Mouse (Mus musculus): ENCODE data around the gene Lgr4.

The Lgr4 gene

DNA sequence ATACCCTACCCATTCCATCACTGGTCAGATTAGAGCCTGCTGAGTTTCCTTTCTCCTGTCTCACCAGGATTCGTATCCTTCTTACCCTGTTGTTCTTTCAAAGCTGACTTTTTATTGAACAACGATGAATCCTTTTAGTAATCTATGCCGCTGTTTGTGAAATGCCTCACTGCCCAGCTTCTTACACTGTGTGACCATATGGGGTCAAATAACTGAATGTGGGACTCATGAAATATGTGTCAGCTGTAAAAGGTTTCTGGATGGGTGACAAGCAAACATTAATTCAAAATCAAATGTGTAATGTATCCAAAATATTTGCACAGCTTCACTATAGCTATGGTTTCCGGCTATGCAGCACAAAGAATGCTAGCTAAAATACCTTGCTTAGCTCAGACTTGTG is 28.1 kb downstream of the Lgr4 start:
- intact Hi-C loops (cut with DNase I): no loop called here

DNA sequence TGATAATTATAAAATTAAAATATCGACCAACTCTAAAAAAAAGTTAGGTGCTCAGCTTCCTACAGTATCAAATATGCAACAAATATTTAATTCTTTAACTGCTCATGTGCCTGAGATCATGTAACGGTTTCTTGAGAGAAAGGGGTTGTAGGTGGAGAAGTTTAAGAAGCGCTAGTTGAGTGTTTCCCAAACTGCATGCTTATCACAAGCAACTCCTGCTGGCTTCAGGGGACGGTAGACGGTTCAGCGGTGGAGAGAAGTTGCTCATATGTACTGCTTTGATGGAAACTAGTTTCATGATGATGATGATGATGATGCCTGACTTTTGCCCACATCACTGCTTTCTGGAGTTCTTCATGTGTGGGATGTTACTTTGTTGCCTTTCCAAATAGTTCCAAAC is 29.0 kb downstream of the Lgr4 start:
- intact Hi-C loops (cut with DNase I): no loop called here

DNA sequence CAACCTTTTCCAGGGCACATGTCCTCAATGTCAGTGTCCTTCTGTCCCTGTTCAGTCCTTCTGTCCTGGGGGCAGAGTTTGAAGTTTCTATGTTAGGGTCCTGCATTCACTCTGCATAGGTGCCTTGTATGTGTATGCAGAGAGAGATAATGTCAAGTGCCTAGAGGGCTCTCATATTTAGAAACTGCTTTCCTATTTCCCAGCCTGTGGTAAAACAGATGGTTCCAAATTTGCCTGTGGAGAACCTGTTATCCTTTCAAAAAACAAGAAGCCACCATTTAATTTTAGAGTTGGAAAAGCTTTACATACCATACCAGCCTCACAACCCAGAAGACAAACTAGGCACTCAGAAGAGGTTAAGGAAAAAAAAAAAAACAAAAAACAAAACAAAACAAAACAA is 32.1 kb downstream of the Lgr4 start:
- intact Hi-C loops (cut with DNase I): no loop called here

DNA sequence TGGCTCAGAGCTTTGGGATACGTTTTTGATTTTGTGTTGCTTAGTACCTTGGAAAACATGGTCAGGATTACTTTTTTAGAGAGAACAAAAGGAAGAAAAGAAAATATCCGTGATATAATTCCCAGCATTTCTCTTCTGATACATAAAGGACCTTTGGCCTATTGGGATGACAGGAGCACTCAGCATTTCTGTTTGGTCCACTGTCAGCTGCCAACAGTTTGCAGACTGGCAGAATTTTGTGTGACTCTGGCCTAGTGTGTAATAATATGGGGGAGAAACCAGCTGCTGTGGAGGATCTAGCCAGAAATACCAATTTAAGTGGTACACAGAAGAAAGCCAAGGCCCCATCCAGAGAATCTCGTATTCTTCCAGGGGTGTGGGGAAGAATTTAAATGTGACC is 32.9 kb downstream of the Lgr4 start:
- intact Hi-C loops (cut with DNase I): no loop called here

DNA sequence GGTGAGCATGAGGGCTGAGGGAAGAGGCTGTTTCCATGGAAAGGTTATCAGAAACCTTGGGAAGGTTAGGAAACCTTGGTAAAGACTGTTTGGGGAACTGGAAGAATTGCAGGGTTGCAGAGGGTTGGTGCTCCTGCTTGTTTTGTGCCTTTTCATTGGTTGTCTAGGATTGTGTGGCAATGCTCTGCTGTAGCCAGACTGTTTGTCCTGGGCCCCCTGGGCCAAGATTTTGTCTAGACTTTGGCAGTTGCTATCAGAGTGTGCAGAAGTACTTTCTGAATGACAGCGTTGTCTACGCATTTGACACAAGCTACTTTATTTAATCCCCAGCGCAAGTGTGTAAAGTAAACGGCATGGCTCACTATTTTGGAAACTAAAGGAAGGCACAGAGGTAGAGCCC is 33.6 kb downstream of the Lgr4 start:
- intact Hi-C loops (cut with DNase I): no loop called here

DNA sequence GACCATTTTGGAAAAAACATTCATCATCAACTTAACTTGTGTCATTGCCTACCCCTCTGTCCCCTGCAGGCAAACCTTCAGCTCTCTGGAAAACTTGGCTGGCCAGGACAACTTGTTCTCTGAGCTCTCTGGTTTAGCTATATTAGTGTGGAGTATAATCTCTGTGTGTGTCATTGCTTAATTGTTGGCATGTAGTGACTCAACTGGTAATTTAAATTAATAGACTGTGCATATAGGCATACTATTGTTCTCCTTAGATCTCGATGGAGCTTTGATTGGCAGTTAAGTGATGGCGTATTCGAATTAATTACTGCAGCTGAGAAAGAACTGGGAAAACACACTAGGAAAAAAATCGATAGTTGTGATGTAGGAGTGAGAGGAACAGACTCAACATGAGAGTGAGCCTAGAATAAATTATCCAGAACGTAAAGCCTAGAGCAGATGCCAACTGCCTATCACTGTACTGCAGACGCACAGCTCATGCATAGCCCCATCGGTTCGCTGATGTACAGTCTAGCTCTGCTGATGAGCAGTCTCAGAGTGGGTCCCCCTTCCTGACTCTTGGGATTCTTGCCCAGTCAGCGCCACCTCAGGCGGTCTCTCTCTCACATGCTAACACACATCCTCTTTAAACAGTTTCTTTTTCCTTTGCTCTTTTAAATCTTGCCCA is 35.7 kb downstream of the Lgr4 start:
- intact Hi-C loops (cut with DNase I): no loop called here

DNA sequence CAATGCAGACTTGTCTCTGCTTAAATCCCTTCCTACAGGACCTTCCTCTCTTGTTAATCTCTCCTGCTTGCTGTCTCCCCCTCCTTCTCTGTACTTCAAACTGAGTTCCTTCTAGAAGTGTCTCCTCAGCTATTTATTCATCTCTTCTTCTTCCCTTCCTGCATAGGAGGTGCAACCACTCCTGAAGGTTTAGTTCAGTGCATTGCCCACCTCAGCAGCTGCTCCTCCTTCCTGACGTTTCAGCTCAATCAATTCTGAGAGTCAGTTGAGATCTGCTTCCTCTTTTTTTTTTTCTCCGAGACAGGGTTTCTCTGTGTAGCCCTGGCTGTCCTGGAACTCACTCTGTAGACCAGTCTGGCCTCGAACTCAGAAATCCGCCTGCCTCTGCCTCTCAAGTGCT is 36.4 kb downstream of the Lgr4 start:
- intact Hi-C loops (cut with DNase I): no loop called here

DNA sequence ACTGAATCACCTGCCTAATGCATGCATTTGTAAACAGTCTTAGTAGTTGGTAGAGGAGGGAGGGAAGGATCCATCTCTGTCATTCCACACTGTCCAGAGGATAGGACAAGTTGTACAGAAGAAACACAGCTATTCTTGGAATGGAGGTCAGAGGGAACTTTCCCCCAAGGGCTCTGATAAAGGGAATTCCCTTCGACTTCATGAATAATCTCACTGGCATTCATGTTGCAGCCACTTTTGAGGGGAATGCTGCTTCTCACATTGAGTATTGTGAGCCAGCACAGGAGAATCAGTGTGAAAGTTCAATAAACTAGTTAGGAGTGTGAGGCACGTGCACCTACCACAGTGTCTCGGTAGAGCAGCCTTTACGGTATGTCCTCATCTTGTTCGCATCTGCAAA is 37.6 kb downstream of the Lgr4 start:
- intact Hi-C loops (cut with DNase I): loop anchor here (5.0 kb wide), 1 partner anchor 33 kb away; no protein-coding TSS in a partner anchor

DNA sequence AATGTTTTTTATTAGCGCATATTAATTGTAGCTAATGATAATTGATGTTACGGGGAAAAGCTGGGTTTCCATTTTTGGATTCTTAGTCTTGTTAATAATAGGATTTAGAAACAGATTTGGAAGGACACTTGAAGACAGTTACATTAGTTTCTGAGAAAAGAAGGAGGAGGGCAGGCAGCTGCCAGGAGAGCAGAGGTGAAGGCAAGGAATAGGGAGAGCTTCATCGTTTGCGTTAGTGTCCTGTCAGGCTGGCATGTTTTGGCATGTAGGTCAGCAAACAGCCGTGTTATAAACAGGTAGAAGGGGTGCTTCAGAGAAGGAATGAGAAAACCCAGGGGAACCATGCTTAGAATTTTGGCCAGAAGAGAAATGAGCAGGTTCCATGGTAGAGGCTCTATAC is 38.5 kb downstream of the Lgr4 start:
- intact Hi-C loops (cut with DNase I): loop anchor here (5.0 kb wide), 1 partner anchor 34 kb away; no protein-coding TSS in a partner anchor

DNA sequence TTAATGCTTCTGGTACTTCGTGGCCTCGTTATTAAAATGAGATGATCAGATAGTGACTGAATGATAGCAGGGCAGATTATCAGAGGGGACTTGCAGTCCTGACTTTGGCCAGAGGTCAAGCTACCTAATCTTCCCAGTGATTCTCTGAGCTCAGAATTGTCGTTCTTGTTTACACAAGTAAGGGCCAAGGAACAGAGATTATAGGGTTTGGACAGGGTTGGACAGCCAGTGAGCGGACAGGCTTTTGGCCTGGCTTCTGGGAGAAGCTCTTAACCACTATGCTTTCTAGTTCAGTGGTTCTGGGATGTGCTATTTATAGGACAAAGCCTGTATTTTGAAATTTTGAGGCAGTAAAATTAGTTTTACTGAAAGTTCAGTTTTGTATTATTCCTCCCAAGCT is 39.3 kb downstream of the Lgr4 start:
- intact Hi-C loops (cut with DNase I): loop anchor here (5.0 kb wide), 1 partner anchor 34 kb away; no protein-coding TSS in a partner anchor

DNA sequence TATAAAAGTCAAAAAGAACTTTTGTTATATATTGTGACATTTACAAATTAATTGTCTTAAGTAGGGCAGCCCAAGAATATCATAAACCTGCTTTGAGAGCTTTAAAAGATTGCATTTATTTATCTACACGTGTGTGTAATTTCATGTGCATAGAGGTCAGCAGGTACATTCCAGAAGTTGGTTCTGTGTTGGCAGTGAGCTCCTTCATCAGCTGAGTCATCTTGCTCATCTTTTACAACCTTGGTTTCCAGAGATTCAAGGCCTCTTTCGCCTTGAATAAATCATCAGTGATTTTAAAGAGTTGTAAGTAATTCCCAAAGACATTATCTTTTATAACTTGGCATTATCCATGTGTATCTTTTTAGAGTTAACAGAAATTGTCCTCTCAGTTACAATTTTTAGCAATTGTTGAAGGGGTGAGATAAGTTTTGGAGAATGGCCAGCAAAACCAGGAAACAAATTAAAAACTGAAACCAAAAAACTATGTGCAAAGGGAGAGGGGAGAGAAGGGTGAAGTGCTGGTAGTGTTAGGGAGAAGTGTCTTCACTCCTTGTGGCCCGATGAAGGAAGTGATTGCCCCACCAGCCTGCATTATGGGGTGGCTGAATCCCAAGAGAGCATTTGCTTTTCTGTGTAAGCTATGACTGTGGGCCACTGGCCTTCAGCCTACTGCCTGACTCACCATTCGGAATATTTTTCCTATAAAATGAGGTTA is 41.4 kb downstream of the Lgr4 start:
- intact Hi-C loops (cut with DNase I): loop anchor here (5.0 kb wide), 1 partner anchor 37 kb away; no protein-coding TSS in a partner anchor

DNA sequence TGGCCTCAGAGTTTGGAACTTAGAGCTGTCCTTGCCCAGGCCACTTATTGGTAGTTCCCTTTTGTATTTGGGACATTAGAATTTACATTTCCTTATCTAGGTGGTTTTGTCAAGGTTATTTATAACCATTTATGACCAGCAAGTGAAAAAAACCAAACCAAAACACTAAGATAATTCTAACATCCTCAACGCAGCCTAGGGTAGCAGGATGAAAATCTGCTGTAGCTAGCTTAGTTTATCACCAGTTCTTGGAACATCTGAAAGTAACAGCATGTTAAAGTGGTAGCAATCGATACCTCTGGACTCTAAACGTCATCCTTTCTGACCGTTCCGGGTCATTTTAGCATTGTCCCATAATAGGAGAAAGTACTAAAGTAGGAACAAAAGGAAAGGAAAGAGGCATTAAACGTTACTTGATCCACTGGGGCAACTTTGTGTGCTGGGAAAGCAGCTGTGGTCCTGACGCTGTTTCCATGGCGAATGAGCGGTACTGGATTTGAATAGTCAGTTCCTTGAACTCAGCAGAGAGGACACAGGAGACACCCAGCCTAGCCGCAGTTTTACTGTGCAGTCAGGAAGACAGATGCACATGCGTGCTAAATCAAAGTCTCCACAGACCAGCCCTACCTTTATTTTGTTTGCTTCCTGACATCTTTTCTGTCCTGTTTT is 42.1 kb downstream of the Lgr4 start:
- intact Hi-C loops (cut with DNase I): loop anchor here (5.0 kb wide), 1 partner anchor 37 kb away; no protein-coding TSS in a partner anchor

DNA sequence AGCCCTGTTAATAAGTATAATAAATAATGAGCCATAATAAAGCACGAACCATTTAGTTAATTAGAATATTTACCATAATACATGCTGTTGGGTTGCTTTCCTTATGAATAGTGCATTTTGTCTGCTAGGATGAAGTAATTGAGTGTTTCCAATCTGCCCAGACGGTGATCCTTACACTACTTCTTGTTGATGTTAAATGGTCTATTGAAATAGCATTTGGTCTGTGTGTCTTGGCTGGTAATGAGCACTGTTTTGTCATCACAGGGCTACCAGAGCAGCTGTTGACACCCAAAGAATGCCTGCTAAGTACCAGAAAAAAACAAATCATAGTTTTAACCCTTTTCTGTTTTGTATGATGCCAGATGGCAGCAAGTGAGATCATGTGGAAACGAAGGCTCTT is 42.8 kb downstream of the Lgr4 start:
- intact Hi-C loops (cut with DNase I): no loop called here

DNA sequence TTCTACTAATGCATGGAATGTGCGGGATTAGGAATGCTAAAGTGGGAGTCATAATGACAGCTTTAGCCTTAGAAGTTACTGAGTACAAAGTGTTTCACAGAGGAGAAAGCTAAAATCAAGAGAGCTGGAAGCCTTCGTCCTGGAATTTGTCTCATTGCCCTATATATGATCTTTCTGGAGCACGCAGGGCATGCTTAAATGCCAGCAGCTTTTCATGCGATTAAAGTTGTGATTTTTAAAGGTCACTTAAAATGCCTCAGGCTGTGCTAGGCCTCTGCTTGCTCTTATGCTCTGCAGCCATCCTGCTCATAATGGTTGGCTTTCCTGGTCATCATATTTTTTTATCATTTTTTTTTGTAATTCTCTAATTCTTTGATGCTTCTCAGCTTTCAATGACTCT is 43.7 kb downstream of the Lgr4 start:
- intact Hi-C loops (cut with DNase I): no loop called here

DNA sequence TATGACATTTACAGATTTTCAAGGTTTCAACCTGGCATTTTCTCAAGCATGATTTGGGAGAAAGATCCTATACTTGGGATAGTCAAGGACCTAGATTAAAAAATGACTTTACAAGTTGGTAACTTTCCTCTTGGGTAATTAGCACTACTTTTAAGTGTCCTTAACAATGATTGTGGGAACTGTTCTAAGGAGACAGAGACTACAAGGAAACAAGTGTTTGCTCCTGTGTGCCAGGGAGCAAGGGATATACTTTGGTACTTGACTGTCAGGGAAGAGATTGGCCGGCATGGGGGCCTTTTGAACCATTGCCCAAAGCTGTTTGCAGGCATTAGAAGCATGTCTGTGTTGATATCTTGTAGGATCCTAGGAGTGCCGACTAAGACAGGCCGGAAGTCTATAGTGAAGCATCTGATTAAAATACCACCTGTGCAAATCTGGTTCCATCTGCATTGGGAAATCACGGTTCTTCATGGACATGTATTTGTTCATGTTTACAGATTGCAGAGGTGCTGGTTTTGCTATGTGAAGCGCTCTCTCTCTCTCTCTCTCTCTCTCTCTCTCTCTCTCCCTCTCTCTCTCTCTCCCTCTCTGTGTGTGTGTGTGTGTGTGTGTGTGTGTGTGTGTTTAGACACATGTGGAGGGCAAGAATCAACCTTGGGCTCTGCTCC is 46.3 kb downstream of the Lgr4 start:
- intact Hi-C loops (cut with DNase I): no loop called here

DNA sequence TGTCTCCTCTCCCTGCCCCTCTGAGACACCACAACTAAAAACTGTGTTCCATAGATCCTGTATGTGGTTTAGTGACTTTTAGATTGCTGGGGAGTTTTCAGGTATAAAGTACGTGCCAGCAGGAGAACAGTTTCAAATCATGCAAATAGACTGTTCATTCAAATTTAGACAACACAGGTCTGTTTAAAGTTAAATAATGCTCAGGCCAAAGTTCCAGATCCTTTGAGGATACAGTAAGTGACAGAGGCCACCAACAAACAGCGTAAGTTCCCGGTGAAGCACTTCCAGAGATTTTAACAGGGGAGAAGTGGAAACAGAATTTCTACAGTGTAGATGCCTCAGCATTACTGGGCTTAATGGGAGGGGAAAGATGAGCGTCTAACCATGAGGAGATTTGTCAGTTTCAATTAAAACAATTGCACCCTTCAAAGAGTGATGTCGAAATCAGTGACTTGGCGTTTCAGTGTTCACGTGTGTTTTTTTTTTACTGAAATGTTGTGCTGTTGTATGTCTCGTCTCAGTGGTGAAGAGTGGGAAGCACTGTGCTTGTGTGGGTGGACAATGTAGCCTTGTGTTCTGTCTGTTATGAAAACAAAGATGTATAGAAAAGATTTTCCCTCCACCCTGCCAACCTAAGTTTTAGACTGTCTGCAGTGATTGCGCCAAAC is 48.4 kb downstream of the Lgr4 start:
- intact Hi-C loops (cut with DNase I): no loop called here

DNA sequence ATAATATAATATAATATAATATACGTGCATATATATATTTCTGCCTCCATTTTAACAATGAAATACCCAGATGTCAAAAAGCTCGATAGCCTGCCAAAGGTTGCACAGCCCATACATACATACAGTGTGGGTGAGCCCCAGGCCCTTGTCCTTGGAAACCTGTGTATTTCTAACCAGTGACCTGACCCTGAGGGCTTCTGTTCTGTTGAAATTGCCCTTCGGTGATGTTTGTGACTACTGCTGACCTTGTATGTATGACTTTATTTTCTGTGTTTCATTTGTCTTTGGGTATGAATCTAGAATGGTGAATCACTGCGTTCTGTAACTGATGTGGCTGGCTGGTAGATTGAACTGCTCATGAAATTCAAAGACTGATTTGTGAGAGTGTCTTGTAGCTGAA is 49.4 kb downstream of the Lgr4 start:
- intact Hi-C loops (cut with DNase I): no loop called here

DNA sequence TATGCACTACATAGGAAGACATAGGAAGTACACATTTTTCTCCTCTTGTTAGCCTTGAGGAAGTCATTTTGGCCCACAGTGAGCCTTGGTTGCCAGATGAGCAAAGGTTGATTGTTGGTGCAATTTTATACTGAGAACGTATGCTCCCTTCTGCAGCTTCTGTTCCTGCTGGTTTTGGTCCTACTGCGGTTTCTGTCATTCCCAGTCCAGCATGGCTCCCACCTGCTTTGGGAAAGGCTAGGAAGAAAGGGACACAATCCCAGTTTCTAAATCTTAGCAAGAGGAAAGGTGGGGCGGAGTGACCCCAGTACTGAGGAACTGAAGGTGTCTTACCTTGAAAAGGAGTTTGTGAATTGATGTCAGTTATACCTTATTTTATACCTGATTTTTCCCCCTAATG is 51.9 kb downstream of the Lgr4 start:
- intact Hi-C loops (cut with DNase I): no loop called here

DNA sequence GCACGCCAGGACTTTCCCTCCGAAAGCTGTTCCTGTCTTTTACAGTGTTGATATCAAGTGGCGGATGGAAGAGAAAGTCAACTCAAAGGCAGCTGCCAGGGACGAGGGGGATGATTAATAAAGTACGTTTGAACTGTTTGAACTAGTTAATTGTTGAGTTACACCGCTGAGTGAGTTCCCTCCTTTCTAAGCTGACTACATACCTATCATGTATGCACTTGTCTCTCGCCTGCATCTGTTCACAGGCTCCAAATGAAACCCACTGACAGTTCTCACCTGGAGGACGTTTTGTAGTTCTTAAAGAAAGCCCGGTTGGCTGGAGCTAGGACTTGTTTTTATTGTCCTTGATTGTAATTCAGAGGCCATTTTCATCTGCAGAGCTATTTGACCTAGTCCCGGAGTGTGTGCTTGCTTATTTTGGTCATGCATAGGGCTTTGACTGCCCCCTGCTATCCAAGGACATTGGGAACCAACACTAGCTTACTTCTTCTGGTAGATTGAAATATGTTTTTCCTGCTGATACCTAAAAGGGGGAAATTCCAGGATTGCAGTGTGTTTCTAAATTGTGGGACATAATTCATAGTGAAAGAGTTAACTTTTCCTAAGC is 52.6 kb downstream of the Lgr4 start:
- intact Hi-C loops (cut with DNase I): no loop called here

DNA sequence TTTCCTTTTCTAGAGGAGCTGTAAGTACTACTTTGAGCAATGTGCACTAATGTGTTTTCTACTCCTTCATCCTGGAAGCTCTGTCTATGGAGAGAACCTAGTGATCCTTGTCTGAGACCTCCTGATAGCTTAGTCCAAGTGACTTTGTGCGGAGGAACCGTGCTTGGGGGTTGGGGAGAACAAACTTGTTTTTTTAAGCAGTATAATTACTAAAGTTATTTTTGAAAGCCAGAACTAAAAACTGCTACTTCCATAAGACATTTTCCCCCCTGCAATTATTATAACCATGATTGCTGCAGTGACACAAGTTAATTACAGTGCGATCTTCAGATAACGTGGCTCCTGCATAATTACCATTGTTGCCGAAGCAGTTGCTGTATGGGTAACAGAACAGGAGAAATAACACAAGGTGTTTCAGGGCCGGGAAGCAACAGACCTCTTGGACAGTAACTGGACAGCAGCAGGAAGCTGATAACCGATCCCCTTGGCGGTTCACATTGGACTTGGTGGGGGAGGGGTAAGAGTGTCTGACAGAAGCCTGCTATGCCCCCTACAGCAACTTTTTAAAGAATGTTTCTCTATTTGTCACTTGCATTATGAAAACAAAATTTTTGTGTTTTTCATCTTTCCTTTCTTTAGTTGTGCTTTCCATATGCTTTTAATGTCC is 53.4 kb downstream of the Lgr4 start:
- intact Hi-C loops (cut with DNase I): no loop called here

All from adrenal gland (tissue).